Mouse (Mus musculus): ENCODE data around the gene Nsmce4a. TPM values are rescaled to one million over a fixed set of nuclear protein-coding genes. Genes with fewer than 3 reads are reported as not detected.
A peak's percentile ranks its signal among the peaks of the same experiment; 100 is the strongest.
"Not testable (repeated sequence)": the region's sequence is repeated elsewhere in the genome, so short reads cannot be mapped to it uniquely, and the experiment has no call there.

Gene Nsmce4a
- total RNA-seq (2022) = 10 to 100 TPM; 29.8 to 34.9 (median 31.1) TPM

DNA sequence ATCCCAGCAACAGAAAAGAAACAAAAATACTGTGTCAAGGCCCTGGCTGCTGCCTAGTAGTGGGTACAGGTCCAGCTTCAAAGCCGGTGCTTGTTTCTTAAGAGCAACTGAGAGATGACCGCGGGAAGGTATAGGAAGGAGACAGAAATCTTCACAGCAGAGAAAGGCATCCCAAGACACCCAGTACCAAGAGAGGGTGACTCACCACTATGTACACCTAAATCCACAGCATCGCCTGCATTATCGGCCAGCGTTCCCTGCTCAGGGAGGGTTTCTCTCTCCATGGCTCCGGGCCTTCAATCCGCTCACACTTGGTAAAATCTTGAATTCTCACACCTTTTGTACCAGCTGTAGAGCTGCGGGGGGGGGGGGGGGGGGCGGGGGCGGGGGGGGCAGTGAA is at the start of gene Nsmce4a:
TSS of gene Nsmce4a (minus strand) at position 298 of the 400 bp plus-strand sequence.
- DNase-seq (ENCODE audit: low spot score in 2 of 2) = no peak

DNA sequence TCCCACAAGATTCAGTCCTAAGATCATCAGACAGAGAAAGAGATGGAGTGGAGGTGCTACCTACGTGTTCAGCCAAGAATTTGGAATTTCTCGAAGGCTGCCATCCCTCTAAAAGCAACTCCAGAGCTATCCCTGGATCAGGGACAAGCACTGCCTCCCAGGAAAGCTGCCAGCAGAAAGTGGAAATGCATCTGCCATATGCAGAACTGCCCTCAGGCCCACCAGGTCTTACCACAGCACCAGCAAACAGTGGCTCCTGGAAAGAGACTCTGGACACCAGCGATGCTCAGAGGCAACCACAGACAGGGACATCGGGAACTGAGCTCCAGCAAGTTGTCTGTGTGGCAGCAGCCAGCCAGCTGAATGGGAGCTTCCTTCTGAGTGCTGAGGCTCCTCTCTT is 49.4 kb upstream of the Nsmce4a start:
- no peak for DNase-seq (ENCODE audit: low spot score in 2 of 2)

DNA sequence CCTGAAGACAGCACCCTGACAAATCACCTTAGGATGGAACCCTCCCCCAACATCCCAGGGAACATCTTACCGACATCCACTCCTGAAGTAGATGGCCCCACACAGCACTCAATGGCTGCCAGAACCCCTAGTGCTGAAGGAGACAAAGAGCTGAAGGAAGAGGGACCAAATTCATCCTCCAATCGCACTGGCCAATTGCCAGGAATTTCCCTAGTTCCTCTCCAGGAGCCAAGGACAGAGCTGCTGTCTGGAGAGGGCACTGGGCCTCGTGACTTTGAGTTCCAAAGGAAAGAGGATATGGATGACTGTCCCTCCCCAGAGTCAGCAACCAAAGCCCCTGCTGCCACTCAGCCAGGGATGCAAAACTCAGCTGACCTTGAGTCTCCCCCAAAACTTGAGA is 49.0 kb upstream of the Nsmce4a start:
- DNase-seq (ENCODE audit: low spot score in 2 of 2) = peak in 1 of 2 experiments; percentile 25

DNA sequence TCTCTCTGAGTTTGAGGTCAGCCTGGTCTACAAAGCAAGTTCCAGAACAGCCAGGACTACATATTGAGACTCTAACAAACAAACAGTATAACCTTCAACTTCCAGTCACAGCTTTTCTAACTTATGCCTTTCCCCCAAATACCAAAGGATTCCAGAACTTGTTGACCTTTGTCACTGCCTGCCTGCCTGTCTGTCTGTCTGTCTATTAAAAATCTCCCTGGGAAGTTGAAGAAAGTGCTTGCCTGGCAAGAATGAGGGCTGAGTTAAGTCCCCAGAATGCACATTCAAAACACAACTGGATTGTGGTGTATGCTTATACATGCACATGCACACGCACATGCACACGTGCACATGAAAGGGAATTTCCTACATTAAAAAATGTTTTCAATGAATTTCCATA is 48.1 kb upstream of the Nsmce4a start:
- DNase-seq (ENCODE audit: low spot score in 2 of 2) = no peak

DNA sequence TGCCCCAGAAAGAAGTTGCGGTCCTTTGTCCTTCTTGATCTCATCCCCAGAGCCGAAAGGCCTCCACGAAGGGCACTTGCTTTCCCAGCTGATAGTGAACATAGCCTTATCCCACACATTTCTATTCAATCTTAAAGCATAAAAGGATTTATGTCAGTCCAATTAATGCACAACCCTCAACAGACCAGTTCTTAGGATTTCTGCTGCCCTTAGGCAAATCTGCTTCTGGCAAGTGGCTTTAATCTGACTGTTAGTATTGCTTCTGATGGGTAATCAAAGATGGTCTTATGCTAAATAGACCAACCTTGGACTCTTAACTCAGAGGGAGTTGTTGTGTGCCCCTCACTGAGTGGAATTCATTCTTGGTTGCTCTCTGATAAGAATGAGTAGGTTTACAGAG is 44.7 kb upstream of the Nsmce4a start:
- no peak for DNase-seq (ENCODE audit: low spot score in 2 of 2)

DNA sequence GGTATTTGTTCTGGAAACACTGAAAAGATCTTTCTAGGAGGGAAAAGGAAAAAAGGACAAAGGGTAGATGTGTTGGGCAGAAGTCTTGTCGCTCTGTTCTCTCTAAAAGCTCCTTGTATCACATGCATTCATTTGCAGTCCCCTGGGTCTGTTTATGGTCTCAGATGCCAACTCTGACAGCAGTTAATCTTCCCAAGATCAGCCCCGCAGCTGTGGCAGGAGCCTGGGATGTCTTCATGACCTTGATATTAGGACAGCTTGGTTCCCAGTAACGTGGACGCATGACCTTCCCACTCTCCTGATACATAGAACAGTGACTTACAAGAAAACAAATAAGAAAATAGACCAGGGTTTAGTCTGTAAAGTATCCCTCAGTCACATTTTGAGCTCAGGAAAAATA is 41.1 kb upstream of the Nsmce4a start:
- DNase-seq (ENCODE audit: low spot score in 2 of 2) = no peak

DNA sequence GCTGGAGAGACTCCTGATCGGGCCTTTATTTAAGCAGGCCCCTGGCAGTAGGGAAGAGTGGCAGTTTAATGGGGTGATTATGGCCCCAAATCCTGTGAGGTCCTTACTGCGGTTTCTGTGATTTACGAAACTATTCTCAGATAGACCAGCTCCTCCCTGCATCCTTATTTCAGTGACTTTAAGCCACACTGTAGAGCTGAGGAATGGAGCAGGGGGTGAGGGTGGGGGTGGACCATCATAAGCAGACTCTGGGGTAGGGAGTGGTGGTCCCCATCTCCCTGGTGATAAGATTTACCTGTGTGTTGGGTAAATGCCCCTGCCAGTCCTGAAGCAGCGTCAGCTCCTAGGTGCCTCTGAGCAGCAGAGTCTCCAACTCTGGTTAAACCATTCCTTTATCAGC is 34.0 kb upstream of the Nsmce4a start:
- no peak for DNase-seq (ENCODE audit: low spot score in 2 of 2)

DNA sequence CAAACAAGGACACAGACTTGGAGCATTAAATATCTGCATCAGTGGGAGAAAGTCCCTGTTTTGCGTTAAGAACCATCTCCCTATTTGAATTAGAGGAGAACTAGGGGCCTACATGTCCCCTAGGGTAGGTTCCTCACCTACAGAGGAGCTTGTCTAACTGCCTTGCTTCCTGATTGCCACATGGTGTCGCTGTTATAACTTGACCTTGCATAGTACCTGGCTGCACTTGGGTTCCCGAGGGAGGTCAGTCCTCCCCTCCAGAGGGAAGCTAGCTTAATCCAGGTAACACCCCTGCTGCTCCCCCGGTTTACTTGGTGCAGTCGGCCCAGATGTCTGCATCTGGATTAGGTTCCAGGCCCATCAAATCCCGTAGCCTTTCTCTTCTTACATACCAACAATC is 32.2 kb upstream of the Nsmce4a start:
- no peak for DNase-seq (ENCODE audit: low spot score in 2 of 2)

DNA sequence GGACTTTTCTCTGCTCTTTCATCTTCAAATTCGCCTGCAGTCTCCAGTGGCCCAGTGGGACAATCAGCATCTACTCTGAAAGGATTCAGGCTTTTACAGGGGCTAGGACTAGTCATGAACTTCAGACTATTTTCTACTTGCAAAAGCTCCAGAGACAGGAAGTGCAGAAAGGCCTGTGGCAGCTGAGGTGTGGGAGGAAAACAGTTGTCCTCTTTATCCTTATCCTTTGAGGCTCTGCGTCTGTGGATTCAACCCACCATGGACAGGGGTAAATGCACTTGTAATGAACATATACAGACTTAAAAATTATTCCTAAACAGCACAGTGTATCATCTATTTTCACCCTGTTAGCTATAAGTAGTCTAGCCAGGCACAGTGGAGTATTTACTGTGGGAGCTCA is 31.5 kb upstream of the Nsmce4a start:
- no peak for DNase-seq (ENCODE audit: low spot score in 2 of 2)

DNA sequence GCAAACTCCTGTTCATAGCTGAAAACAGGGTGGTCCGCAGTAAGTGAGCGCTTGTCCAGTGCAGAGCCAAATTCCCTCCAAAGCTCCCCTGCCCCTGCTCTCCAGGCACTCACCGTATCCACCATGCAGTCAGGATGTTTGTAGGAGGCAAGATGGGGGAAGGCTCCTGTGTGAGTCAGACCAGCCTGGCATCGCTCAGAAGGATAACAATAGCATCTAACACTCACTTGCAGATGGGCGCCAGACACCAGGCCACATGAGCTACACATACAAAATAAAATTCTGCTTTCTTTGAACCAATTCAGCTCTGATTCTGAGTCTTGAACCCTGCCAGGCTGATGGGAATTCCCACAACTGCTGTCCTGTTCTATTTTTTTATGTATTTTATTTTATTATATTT is 30.6 kb upstream of the Nsmce4a start:
- DNase-seq (ENCODE audit: low spot score in 2 of 2) = no peak

DNA sequence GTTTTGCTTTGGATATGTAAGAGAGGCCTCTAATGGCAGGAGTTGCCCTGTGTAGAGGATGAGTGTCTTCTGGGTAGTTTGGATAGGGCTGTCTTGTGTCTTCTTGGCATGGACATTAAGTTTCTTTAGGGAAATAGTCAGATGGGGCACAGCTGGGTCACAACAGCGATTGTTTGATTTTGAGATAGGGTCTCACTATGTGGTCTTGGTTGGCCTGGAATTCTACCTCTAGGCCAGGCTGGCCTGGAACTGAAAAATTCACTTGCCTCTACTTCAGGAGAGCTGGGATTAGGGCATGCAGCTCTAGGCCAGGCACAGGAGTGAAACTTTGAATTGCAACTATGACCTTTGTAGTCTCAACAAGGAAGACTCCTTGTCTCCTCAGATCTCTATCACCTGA is 29.9 kb upstream of the Nsmce4a start:
- DNase-seq (ENCODE audit: low spot score in 2 of 2) = no peak

DNA sequence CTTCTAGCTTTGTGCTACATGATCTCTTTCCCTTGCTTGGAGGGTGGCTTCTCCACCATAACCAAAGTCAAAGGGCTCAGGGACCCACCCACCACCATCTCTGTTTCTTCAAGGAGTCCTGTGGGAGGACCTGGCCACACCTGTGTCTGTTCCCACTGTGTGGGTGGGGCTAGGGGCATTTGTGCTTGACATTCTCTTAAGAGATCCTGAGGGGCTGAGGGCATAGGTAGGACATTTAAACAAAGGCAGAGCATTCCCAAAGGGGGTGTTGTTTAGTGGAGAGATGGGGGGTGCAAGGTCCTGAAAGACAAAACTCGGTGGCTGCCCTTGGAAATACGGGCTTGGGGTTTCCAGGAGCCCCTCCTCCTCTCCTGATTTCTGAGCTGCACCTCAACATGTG is 27.6 kb upstream of the Nsmce4a start:
- no peak for DNase-seq (ENCODE audit: low spot score in 2 of 2)

DNA sequence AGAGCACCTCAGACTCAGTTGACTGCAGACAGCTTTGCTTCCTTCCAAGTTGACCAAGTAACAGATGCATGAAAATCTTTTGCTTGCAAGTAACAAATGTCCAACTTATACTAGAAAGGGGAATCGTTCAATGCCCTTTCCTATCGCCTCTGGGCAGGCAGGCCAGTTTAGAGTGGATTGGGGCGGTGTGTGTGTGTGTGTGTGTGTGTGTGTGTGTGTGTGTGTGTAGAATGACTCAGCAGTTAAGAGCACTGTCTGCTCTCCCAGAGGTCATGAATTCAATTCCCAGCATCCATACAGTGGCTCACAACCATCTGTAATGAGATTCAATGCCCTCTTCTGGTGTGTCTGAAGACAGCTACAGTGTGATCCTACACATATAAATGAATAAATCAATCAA is 27.2 kb upstream of the Nsmce4a start:
- no peak for DNase-seq (ENCODE audit: low spot score in 2 of 2)

DNA sequence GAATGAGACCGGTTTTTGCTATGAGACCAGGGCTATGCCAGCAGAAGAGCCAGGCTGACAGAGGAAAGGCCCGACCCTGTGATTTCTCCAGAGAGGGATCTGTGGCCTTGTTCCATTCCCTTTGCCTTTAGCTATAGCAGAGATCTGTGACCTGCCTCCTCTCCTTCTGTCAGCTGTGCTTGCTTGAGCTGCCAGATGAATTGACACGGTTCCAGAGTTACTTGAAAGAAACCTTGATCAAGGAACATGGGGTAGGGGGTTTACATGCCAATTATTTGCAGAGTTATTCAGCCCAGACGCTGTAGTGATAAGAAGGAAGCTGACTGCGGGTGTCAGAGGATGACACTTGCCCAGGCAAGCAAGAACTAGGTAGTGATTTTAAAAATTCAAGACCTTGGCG is 24.6 kb upstream of the Nsmce4a start:
- no peak for DNase-seq (ENCODE audit: low spot score in 2 of 2)

DNA sequence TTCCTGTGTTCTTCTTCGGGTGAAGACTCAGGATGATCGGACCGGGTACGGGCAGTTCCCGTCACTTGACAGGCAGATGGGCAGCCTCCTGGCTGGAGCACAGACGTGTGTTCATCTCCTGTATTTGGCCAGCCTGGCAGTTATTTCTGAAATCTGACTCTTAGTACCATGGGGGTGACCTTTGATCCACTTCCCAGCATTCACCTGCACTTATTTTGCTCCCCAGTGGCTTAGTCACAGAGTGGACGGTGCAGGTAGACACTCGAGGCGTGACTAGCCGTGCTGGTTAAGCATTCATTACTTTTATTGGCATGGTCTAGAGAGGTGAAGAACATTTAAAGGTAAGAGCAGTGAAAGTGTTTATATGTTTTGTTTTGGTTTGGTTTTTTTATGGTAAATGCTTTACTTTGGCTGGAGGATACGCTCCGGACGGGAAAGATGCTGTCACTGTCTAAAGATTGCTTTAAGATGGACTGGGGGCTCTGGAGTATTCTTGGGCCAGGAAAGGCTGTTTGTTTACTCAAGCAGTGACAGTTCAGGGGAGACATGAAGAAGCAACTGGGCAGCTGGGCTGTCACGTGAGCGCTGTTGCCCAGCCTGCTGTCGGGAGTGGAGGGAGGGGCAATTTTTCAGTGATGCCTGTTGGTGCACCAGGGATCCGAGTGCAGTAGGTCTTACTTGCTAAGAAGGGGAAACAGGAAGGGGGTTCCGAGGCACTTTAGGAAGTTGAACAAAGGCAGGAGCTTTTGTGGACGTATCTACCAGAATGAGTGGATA is 23.3 kb upstream of the Nsmce4a start:
- peak; percentile 45 to 61 for DNase-seq (ENCODE audit: low spot score in 2 of 2)

DNA sequence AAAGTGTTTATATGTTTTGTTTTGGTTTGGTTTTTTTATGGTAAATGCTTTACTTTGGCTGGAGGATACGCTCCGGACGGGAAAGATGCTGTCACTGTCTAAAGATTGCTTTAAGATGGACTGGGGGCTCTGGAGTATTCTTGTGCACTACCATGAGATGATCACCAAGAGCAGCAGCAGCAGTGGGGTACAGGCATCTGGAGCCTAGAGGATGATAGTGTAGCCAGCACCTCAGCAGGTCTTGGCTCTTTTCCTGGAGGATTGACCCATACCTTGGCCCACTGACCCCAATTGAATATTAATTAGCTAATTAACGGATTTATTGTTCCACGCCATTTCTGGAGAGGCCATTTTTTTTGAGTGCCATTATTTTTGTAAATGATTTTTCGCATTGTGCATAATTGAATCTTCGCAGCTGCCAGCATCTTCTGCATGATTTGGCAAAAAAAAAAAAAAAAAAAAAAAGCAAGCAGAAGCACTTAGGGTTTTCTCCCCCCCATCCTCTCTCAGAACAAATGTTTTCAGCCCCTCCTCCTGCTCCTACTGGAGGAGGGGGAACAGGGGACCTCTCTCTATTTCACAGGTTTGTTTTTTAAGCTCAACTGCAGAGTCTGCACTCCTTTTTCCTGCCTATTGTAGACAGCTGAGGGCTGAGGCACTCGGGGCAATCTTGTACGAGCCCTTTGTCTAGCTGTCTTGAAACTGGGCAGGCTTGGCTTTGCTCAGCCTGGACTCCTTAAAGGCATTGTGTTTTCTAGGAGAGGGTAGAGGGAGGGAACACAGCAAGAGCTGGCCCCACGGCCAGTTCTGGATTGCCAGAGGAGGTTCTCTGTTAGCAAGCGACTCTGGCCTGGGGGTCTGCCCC is 20.7 kb upstream of the Nsmce4a start:
- DNase-seq (ENCODE audit: low spot score in 2 of 2) = not testable (repeated sequence)

DNA sequence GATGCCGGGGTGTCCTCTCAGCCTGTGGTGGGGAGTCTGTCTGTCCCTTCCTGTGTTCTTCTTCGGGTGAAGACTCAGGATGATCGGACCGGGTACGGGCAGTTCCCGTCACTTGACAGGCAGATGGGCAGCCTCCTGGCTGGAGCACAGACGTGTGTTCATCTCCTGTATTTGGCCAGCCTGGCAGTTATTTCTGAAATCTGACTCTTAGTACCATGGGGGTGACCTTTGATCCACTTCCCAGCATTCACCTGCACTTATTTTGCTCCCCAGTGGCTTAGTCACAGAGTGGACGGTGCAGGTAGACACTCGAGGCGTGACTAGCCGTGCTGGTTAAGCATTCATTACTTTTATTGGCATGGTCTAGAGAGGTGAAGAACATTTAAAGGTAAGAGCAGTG is 20.1 kb upstream of the Nsmce4a start:
- not testable (repeated sequence) for DNase-seq (ENCODE audit: low spot score in 2 of 2)

DNA sequence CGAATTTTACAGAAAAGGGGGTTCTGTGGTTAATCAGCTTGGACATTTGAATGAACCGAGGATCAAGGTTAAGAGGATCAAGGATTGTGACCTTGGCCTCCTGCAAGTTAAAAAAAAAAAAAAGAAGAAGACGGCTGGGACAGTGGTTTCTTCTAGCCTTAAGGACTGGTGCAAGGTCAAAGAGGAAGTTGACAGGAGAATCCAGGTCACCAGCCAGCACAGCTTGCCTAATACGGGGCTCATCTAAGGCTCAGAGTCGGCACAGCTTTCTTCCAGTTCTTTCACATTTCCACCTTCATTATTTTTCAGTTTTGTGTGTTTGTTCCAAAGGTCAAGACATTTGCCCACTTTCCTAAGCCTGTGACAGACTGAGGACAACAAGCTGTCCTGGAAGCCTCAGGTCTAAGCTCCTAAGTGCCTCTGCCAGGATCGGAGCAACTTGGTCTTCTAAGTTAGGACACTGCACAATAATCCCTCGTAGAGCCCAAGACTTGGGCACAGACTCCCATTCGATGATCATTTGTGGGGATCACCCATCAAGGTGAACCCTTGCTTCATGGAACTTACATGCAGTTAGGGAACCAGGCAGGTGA is 18.0 kb upstream of the Nsmce4a start:
- DNase-seq (ENCODE audit: low spot score in 2 of 2) = no peak

DNA sequence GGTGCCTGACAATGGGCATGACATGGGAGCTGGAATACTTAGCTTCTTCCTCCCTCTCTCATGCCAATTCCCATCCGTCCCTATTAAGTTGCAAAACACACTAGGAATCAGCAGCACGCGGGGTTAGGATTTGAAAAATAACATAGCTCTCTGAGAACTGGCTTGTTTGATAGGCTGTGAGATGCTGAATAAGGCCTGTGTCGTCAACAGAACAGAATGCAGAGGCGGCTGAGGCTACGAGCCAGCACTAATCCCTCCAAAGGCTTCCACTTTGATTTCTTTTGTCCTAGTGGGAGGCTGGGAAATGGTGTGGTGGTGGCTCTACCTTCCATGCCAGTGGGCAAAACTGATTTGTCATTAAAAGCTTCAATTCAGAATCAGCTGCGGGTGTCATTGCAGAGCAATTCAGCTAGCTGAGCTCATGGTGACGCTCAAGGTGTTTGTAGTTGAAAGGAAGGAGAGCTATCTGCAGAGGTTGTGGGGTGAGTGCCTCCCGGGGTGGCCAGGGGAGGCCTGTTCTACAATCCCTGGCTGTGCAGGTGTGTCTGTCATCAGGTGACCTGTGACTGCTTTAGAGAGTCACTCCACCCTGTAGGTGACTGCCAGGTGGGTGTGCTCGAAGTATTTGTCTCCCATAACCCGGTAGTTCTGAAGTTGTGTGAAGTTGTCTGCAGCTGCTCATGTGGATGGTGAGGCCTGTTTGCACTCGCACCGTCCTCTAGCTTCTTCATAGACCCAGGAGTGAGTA is 17.3 kb upstream of the Nsmce4a start:
- no peak for DNase-seq (ENCODE audit: low spot score in 2 of 2)

DNA sequence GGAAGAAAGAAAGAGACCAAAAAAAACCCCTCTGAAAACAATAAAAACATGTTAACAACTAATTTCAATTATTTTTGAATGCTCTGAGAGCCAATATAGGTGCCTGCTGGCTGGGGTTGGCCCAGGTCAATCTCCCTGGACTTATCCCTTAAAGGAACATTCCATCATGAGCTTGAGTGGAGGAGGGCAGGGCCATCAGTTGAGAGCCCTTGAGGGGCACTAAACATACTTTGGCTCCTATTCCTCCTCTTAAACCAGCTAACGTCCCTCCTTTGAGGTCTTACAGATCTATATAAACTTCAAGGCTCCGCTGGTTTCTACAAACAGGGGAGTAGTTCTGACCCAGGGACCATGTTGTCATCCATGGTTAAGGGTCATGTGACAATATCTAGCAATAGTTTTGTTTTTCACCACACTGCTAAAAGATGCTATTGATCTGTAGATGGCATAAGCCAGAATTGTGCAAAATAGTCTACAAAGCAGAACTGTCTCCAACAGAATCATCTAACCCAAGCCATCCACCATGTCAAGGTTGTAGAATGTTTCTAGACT is 13.7 kb upstream of the Nsmce4a start:
- no peak for DNase-seq (ENCODE audit: low spot score in 2 of 2)

DNA sequence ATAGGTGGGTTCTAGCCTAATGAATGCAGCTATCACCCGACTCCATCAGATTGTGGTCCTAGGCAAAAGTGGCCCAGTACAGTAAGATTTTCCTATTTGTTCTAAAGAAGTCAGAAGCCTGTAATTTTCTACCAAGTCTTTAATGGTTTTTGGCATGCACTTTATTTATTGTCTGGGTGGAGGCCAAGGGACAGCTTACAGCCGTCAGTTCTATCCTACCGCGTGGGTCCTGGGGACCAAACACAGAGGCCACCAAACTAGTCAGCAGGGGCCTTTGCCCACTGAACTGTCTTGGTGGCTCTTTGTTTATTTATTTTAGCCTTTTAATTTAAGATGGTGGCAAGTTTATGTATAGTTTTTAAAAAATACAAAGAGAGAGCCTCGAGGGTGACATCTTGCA is 5.7 kb upstream of the Nsmce4a start:
- no peak for DNase-seq (ENCODE audit: low spot score in 2 of 2)

Data from gastrocnemius, adult 8-10 months (tissue).